Comparison of ENCODE assay signal across 17 mouse cellular contexts in genomic region chr7:55877721-55878120, GRCm38 (mm10). TPM values are rescaled to one million over a fixed set of nuclear protein-coding genes. Genes with fewer than 3 reads are reported as not detected.
DNase-seq lines count a peak whose midpoint lies in the region; ATAC-seq and TF ChIP-seq lines count a peak whose summit lies in the region.
"Had no signal": no experiment of that assay in that cellular context is flagged by ENCODE, and none has a peak within 500 bp of the region (broad histone marks: within the 10 kb centered on the region; RNA-seq: fewer than 3 reads in every experiment).

No protein-coding gene starts in this region.

- 36% methylated on average over 10 of the region's 10 CpGs for WGBS in heart, adult 2 months
- WGBS in stomach, postnatal 0 days, result 70% methylated on average over 10 of the region's 10 CpGs
- 88% methylated on average over 10 of the region's 10 CpGs for WGBS in intestine, embryonic 15.5 days

- peak overlapping the region; percentile 16; the same call in 1 of the 2 replicates for H3K27ac ChIP-seq in heart, adult 2 months
- H3K27ac ChIP-seq in stomach, postnatal 0 days (replicated peaks), result no peak overlapping the region
- H3K27ac ChIP-seq in intestine, embryonic 15.5 days, result no peak overlapping the region
- H3K27ac ChIP-seq: hindbrain, embryonic 12.5 days; neural tube, embryonic 15.5 days had no signal

- H3K27me3 ChIP-seq in heart, adult 2 months (ENCODE audit: control insufficient read depth, insufficient read depth, low read length), result no peaks in the 10 kb centered on the region
- H3K27me3 ChIP-seq in stomach, postnatal 0 days (ENCODE audit: control insufficient read depth, insufficient read depth, low read length), result no peaks in the 10 kb centered on the region
- H3K27me3 ChIP-seq in intestine, embryonic 15.5 days (replicated peaks), result no peaks in the 10 kb centered on the region
- H3K27me3 ChIP-seq: hindbrain, embryonic 12.5 days; neural tube, embryonic 15.5 days; Patski had no signal

- no peak for TF ChIP-seq CTCF in heart, adult 2 months (IDR thresholded peaks at IDR 0.05)
- TF ChIP-seq CTCF in stomach, postnatal 0 days (IDR thresholded peaks at IDR 0.05; ENCODE audit: low read depth), result no peak

- H3K4me2 ChIP-seq in stomach, postnatal 0 days (replicated peaks; ENCODE audit: low read depth), result no peak overlapping the region
- no peak overlapping the region for H3K4me2 ChIP-seq in intestine, embryonic 15.5 days (replicated peaks)
- H3K4me2 ChIP-seq: hindbrain, embryonic 12.5 days; neural tube, embryonic 15.5 days had no signal

- H3K9ac ChIP-seq in heart, adult 2 months (ENCODE audit: low read depth, low read length), result no peak overlapping the region
- no peak overlapping the region for H3K9ac ChIP-seq in stomach, postnatal 0 days (ENCODE audit: low read length)
- H3K9ac ChIP-seq in intestine, embryonic 15.5 days, result no peak overlapping the region
- H3K9ac ChIP-seq: hindbrain, embryonic 12.5 days; neural tube, embryonic 15.5 days had no signal

- 0 out of 2 replicates have a peak, but pooled peaks have one; percentile 15 for TF ChIP-seq POLR2A in heart, adult 2 months (IDR thresholded peaks at IDR 0.05; ENCODE audit: insufficient read depth, low read depth, low read length)

- H3K9me3 ChIP-seq in stomach, postnatal 0 days (ENCODE audit: control insufficient read depth, low read length), result no peaks in the 10 kb centered on the region
- no peaks in the 10 kb centered on the region for H3K9me3 ChIP-seq in intestine, embryonic 15.5 days
- H3K9me3 ChIP-seq: hindbrain, embryonic 12.5 days; neural tube, embryonic 15.5 days had no signal

- TF ChIP-seq EP300 in heart, adult 2 months (IDR thresholded peaks at IDR 0.05; ENCODE audit: insufficient read depth, low read depth, low read length), result 0 out of 2 replicates have a peak, but pooled peaks have one; percentile 21
- TF ChIP-seq EP300 in stomach, postnatal 0 days (optimal IDR thresholded peaks at IDR 0.05), result no peak

- H3K4me3 ChIP-seq in heart, adult 2 months, result no peak overlapping the region
- H3K4me3 ChIP-seq in stomach, postnatal 0 days (ENCODE audit: low read depth, low read length), result no peak overlapping the region
- H3K4me3 ChIP-seq in intestine, embryonic 15.5 days (replicated peaks), result no peak overlapping the region
- H3K4me3 ChIP-seq: hindbrain, embryonic 12.5 days; neural tube, embryonic 15.5 days had no signal

- H3K4me1 ChIP-seq in heart, adult 2 months (ENCODE audit: control insufficient read depth, insufficient read depth, low read length), result peaks cover 3% of the 10 kb centered on the region
- H3K4me1 ChIP-seq in stomach, postnatal 0 days (replicated peaks; ENCODE audit: control insufficient read depth, insufficient read depth), result no peaks in the 10 kb centered on the region
- no peaks in the 10 kb centered on the region for H3K4me1 ChIP-seq in intestine, embryonic 15.5 days (replicated peaks)
- H3K4me1 ChIP-seq: hindbrain, embryonic 12.5 days had no signal

- ATAC-seq in stomach, postnatal 0 days (ENCODE audit: low FRiP score, low TSS enrichment), result peak; percentile 40; the same call in 1 of the 2 replicates
- ATAC-seq in intestine, embryonic 15.5 days, result no peak
- ATAC-seq: forebrain, embryonic 14.5 days; Patski had no signal

- peaks cover 9% of the 10 kb centered on the region for H3K36me3 ChIP-seq in heart, adult 2 months (ENCODE audit: control insufficient read depth, insufficient read depth, low read length)
- peaks cover 34% of the 10 kb centered on the region for H3K36me3 ChIP-seq in stomach, postnatal 0 days (ENCODE audit: control insufficient read depth, insufficient read depth, low read length)
- H3K36me3 ChIP-seq in intestine, embryonic 15.5 days, result peaks cover 43% of the 10 kb centered on the region

- intact Hi-C loops in heart, adult 2 months (cut with DNase I), result loop anchor here (5.0 kb wide), 1 partner anchor 35 kb away; the partner anchor contains the start of gene Cyfip1

- H3K79me2 ChIP-seq in heart, adult 2 months (replicated peaks; ENCODE audit: control insufficient read depth, insufficient read depth, low read length), result no peaks in the 10 kb centered on the region

- peak; percentile 20 for DNase-seq in kidney, adult 9 months
- no peak for DNase-seq in kidney, adult 18-20 months
- DNase-seq in heart, adult 2 months, result peak; percentile 62 to 78
- DNase-seq in heart, postnatal 4 days, result peak; percentile 65
- no peak for DNase-seq in stomach, postnatal 0 days (ENCODE audit: low spot score)
- DNase-seq in right cerebral cortex, adult 2 months (ENCODE audit: low spot score in 2 of 2), result no peak
- DNase-seq in thymus, postnatal 10 days (ENCODE audit: low spot score in 2 of 2), result no peak
- DNase-seq: adrenal gland, postnatal 14 days; cerebellum, adult 11 months; left cerebral cortex, postnatal 4 days; midbrain, embryonic 14.5 days; right cerebral cortex, postnatal 25 days had no signal

RNA-seq across cellular contexts. Expression of gene Cyfip1, which starts 36.2 kb away (rescaled TPM):
- 10 to 100 TPM; 33.8 to 36.1 TPM for total RNA-seq in heart, adult 2 months (2021)
- 17.2 and 31.7 TPM in 2 replicates for polyA plus RNA-seq in heart, adult 2 months (2012; rRNA removed)
- total RNA-seq in heart, postnatal 4 days (2021), result 10 to 100 TPM; 58.9 to 59.1 TPM
- polyA plus RNA-seq in stomach, postnatal 0 days (2015; fragmentation: Nextera tagmentation; extraction: Ambion mirVana), result 49.7 and 59.1 TPM in 2 replicates
- 94.6 and 94.7 TPM in 2 replicates for polyA plus RNA-seq in intestine, embryonic 15.5 days (2015; fragmentation: Nextera tagmentation; extraction: Ambion mirVana)

Comparison
In these comparisons a context has a peak if more than half of its experiments do, and no peak if none do; other contexts are left out.
1. DNase-seq: peak in kidney, adult 9 months (single experiment), heart, adult 2 months (2 of 2) and heart, postnatal 4 days (single experiment); none in kidney, adult 18-20 months (single experiment), stomach, postnatal 0 days (single experiment), right cerebral cortex, adult 2 months (0 of 2) and thymus, postnatal 10 days (0 of 2).